In genomic region chr15:10692627-10693026, GRCm38 (mm10) we compare ENCODE assay signal across 13 mouse cellular contexts.
"Had no signal": no experiment of that assay in that cellular context is flagged by ENCODE, and none has a peak within 500 bp of the region (broad histone marks: within the 10 kb centered on the region; RNA-seq: fewer than 3 reads in every experiment).

No protein-coding gene starts in this region.

- H3K27me3 ChIP-seq: kidney, embryonic 15.5 days; limb, embryonic 15.5 days; midbrain, embryonic 12.5 days; neural tube, embryonic 13.5 days; stomach, embryonic 15.5 days had no signal

- H3K4me3 ChIP-seq: kidney, embryonic 15.5 days; limb, embryonic 15.5 days; midbrain, embryonic 12.5 days; neural tube, embryonic 13.5 days; stomach, embryonic 15.5 days had no signal

- ATAC-seq: midbrain, embryonic 16.5 days had no signal

- H3K9me3 ChIP-seq: kidney, embryonic 15.5 days; limb, embryonic 15.5 days; midbrain, embryonic 12.5 days; neural tube, embryonic 13.5 days; stomach, embryonic 15.5 days had no signal

- H3K9ac ChIP-seq: kidney, embryonic 15.5 days; limb, embryonic 15.5 days; liver, embryonic 14.5 days; midbrain, embryonic 12.5 days; neural tube, embryonic 13.5 days; stomach, embryonic 15.5 days had no signal

- H3K4me2 ChIP-seq: kidney, embryonic 15.5 days; limb, embryonic 15.5 days; midbrain, embryonic 12.5 days; neural tube, embryonic 13.5 days; stomach, embryonic 15.5 days had no signal

- DNase-seq: kidney, postnatal 14 days; layer of hippocampus, postnatal 36 days; lung, adult 18-20 months; right cerebral cortex, postnatal 14 days; thymus, adult 2 months; thymus, postnatal 25 days had no signal

- H3K27ac ChIP-seq: kidney, embryonic 15.5 days; limb, embryonic 15.5 days; liver, embryonic 14.5 days; midbrain, embryonic 12.5 days; neural tube, embryonic 13.5 days; stomach, embryonic 15.5 days had no signal

- H3K36me3 ChIP-seq: limb, embryonic 15.5 days; stomach, embryonic 15.5 days had no signal
